Mouse (Mus musculus): ENCODE data around the gene Dennd1c. TPM values are rescaled to one million over a fixed set of nuclear protein-coding genes. Genes with fewer than 3 reads are reported as not detected.

Dennd1c gene
- polyA plus RNA-seq, 1 experiment from 2014 or later = 3.4 TPM

- TF ChIP-seq CTCF (IDR thresholded peaks at IDR 0.05; ENCODE audit: low read depth) = no peak
- H3K27me3 ChIP-seq (ENCODE audit: insufficient read depth, low read length) = no peaks in the 10 kb centered on the region
- no peak overlapping the region for H3K9ac ChIP-seq
- H3K4me3 ChIP-seq (ENCODE audit: low read depth, low read length) = no peak overlapping the region
- 86% methylated on average over 3 of the region's 3 CpGs for WGBS
- DNase-seq (no peak), ATAC-seq (ENCODE audit: insufficient read depth) (no peak)
- H3K4me2 ChIP-seq = no peak overlapping the region
- peaks cover 17% of the 10 kb centered on the region; the same call in 1 of the 2 replicates for H3K36me3 ChIP-seq (ENCODE audit: insufficient read depth)
- no peaks in the 10 kb centered on the region for H3K9me3 ChIP-seq (ENCODE audit: low read depth, low read length)
- no peaks in the 10 kb centered on the region for H3K4me1 ChIP-seq (ENCODE audit: insufficient read depth)
- no peak overlapping the region for H3K27ac ChIP-seq (ENCODE audit: low read depth)
Observed at GRCm38 (mm10) chr17:57048816-57049215, 29.5 kb downstream of the Dennd1c start.

GRCm38 (mm10) chr17:57047406-57047805 is 30.9 kb downstream of the Dennd1c start:
- H3K27ac ChIP-seq (ENCODE audit: low read depth) = no peak overlapping the region
- 34% methylated on average over 5 of the region's 5 CpGs for WGBS
- no peak overlapping the region for H3K4me3 ChIP-seq (ENCODE audit: low read depth, low read length)
- no peak for TF ChIP-seq CTCF (IDR thresholded peaks at IDR 0.05; ENCODE audit: low read depth)
- H3K4me2 ChIP-seq = no peak overlapping the region
- no peak for ATAC-seq (ENCODE audit: insufficient read depth)
- H3K4me1 ChIP-seq (ENCODE audit: insufficient read depth) = no peaks in the 10 kb centered on the region
- peak; percentile 29 for DNase-seq
- H3K9ac ChIP-seq = no peak overlapping the region
- H3K36me3 ChIP-seq (ENCODE audit: insufficient read depth) = peaks cover 7% of the 10 kb centered on the region; the same call in 1 of the 2 replicates
- no peaks in the 10 kb centered on the region for H3K9me3 ChIP-seq (ENCODE audit: low read depth, low read length)
- no peaks in the 10 kb centered on the region for H3K27me3 ChIP-seq (ENCODE audit: insufficient read depth, low read length)

DNA sequence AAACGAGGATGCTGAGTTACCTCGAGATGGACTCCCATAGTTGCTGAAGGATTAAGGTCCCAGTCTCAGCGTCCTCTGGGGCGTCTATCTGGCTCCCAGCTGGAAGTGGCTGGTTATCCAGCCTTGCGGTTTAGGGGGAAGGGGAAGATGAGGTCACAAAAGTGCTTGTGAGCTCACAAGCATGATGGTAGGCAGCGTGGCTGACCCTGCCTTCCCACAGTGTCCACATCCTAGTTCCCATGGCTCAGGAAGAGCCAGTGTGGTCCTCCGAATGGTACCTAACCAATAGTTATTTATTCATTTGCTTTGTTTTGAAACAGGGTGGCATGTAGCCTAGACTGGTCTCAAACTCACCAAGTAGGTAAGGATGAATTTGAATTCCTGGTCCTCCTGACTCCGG is 36.8 kb downstream of the Dennd1c start, which contains the start of gene Slc25a41:
Slc25a41 (minus strand) TSS at position 101 of the 400 bp plus-strand sequence.
- Histone ChIP-seq H3K27ac (ENCODE audit: low read depth) (no peak within 1 kb of the TSS), H3K4me1 (ENCODE audit: insufficient read depth) (no peaks in the 10 kb centered on the region)

GRCm38 (mm10) chr17:57038978-57039377 is 39.3 kb downstream of the Dennd1c start:
- Histone ChIP-seq H3K9me3 (ENCODE audit: low read depth, low read length) (no peaks in the 10 kb centered on the region), H3K4me1 (ENCODE audit: insufficient read depth) (no peaks in the 10 kb centered on the region), H3K27me3 (ENCODE audit: insufficient read depth, low read length) (no peaks in the 10 kb centered on the region), H3K4me3 (ENCODE audit: low read depth, low read length) (no peak overlapping the region), H3K27ac (ENCODE audit: low read depth) (no peak overlapping the region), H3K36me3 (ENCODE audit: insufficient read depth) (no peaks in the 10 kb centered on the region), H3K9ac (no peak overlapping the region), H3K4me2 (no peak overlapping the region)
- DNase-seq (no peak), ATAC-seq (ENCODE audit: insufficient read depth) (no peak)
- TF ChIP-seq CTCF (IDR thresholded peaks at IDR 0.05; ENCODE audit: low read depth) = peak; percentile 24; the same call in 1 of the 2 replicates
- WGBS = 33% methylated on average over 8 of the region's 8 CpGs

More for the DNA sequence above, 36.8 kb downstream of the Dennd1c start, which contains the start of gene Slc25a41:
- Histone ChIP-seq H3K4me2 (no peak within 1 kb of the TSS), H3K9me3 (ENCODE audit: low read depth, low read length) (no peaks in the 10 kb centered on the region), H3K9ac (no peak within 1 kb of the TSS), H3K27me3 (ENCODE audit: insufficient read depth, low read length) (no peaks in the 10 kb centered on the region), H3K36me3 (ENCODE audit: insufficient read depth) (0 out of 2 replicates have a peak, but pooled peaks cover 4% of the 10 kb centered on the region), H3K4me3 (ENCODE audit: low read depth, low read length) (no peak within 1 kb of the TSS)
- ATAC-seq (ENCODE audit: insufficient read depth) (no peak), DNase-seq (no peak)
- 62% methylated on average over 8 of the region's 8 CpGs for whole genome bisulfite sequencing
- TF ChIP-seq CTCF (IDR thresholded peaks at IDR 0.05; ENCODE audit: low read depth) = no peak

DNA sequence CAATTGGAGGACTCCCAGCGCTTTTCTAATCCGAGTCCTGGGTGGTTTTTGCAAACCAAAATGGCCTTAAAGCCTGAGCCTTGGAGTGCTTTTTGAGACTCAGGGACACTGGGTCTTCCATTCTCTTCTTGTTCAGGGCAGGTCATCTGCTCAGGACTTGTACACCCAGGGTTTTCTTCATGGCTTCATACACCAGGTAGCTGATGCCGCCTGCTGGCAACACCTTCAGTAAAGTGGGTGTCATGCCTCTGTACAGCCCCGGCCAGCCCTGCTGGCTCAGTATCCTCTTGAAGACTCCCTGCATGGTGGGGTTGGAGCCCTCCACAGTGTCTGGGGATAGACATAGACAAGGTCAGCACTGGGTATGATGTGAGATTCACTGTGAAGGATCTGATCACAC is 45.5 kb downstream of the Dennd1c start:
- TF ChIP-seq CTCF (IDR thresholded peaks at IDR 0.05; ENCODE audit: low read depth) = no peak
- ATAC-seq (ENCODE audit: insufficient read depth) = no peak
- Histone ChIP-seq H3K9ac (peak overlapping the region; percentile 44), H3K4me1 (ENCODE audit: insufficient read depth) (0 out of 2 replicates have a peak, but pooled peaks cover 3% of the 10 kb centered on the region), H3K9me3 (ENCODE audit: low read depth, low read length) (no peaks in the 10 kb centered on the region), H3K27me3 (ENCODE audit: insufficient read depth, low read length) (no peaks in the 10 kb centered on the region), H3K36me3 (ENCODE audit: insufficient read depth) (peaks cover 11% of the 10 kb centered on the region), H3K4me2 (peak overlapping the region; percentile 67), H3K4me3 (ENCODE audit: low read depth, low read length) (no peak overlapping the region), H3K27ac (ENCODE audit: low read depth) (peak overlapping the region; percentile 82; the same call in 1 of the 2 replicates)
- WGBS = 81% methylated on average over 4 of the region's 4 CpGs
- no peak for DNase-seq

- ATAC-seq (ENCODE audit: insufficient read depth) = peak; percentile 99
- peaks cover 21% of the 10 kb centered on the region for H3K36me3 ChIP-seq (ENCODE audit: insufficient read depth)
- 0 out of 2 replicates have a peak, but pooled peaks have one; percentile 15 for TF ChIP-seq CTCF (IDR thresholded peaks at IDR 0.05; ENCODE audit: low read depth)
- peak overlapping the region; percentile 98 for H3K4me2 ChIP-seq
- H3K27me3 ChIP-seq (ENCODE audit: insufficient read depth, low read length) = no peaks in the 10 kb centered on the region
- under 1% methylated on average over 38 of the region's 38 CpGs for whole genome bisulfite sequencing
- H3K4me3 ChIP-seq (ENCODE audit: low read depth, low read length) = peak overlapping the region; percentile 93
- peak overlapping the region; percentile 82 for H3K27ac ChIP-seq (ENCODE audit: low read depth)
- H3K9ac ChIP-seq = peak overlapping the region; percentile 44
- H3K4me1 ChIP-seq (ENCODE audit: insufficient read depth) = 0 out of 2 replicates have a peak, but pooled peaks cover 3% of the 10 kb centered on the region
- H3K9me3 ChIP-seq (ENCODE audit: low read depth, low read length) = no peaks in the 10 kb centered on the region
- DNase-seq = peak; percentile 100
Observed at GRCm38 (mm10) chr17:57031661-57032420, 46.5 kb downstream of the Dennd1c start.

DNA sequence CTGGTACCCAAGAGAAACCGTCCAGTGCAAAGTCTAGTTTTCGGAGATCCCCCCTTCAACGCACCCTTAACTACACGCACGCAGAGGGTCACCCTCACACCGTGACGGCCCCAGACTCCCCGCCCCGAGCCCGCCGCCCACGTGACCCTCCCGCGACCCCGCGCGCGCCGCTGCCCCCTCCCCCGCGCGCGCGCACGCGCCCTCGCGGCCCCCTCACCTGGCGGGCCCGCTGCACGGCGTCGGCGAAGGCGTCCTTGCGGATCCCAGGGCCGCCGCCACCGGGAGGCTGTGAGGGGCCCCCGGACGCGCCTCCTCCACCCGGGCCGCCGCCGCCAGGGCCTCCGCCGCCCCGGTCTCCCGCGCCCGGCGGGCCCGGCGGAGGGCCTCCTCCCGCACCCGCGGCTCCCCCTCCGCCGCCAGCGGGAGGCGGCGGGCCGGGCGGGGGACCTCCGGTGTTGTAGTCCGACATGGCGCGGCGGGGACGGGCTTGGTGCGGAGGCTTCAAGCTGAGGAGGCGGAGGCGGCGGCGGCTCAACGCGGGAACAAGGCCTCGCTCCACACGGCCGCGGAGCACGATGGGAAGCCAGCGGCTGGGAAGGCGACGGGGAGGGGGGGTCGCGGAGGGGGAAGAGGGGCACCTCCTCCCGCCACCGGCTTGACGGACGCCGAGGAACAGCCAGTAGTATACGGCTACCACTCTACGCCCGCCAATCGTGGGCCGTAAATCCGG is 47.2 kb downstream of the Dennd1c start, which contains the start of gene Khsrp:
Khsrp (minus strand) TSS at position 592 of the 730 bp plus-strand sequence.
- WGBS = under 1% methylated on average over 90 of the region's 99 CpGs
- DNase-seq = peak; percentile 59

More for the DNA sequence above, 47.2 kb downstream of the Dennd1c start, which contains the start of gene Khsrp:
- H3K36me3 ChIP-seq (ENCODE audit: insufficient read depth) = peaks cover 28% of the 10 kb centered on the region
- H3K27me3 ChIP-seq (ENCODE audit: insufficient read depth, low read length) = no peaks in the 10 kb centered on the region
- H3K4me3 ChIP-seq (ENCODE audit: low read depth, low read length) = peak within 1 kb of the TSS; percentile 93
- H3K27ac ChIP-seq (ENCODE audit: low read depth) = peak within 1 kb of the TSS; percentile 95
- no peak for TF ChIP-seq CTCF (IDR thresholded peaks at IDR 0.05; ENCODE audit: low read depth)
- no peaks in the 10 kb centered on the region for H3K9me3 ChIP-seq (ENCODE audit: low read depth, low read length)
- H3K4me1 ChIP-seq (ENCODE audit: insufficient read depth) = 0 out of 2 replicates have a peak, but pooled peaks cover 3% of the 10 kb centered on the region
- H3K4me2 ChIP-seq = peak within 1 kb of the TSS; percentile 98
- no peak for ATAC-seq (ENCODE audit: insufficient read depth)
- H3K9ac ChIP-seq = peak within 1 kb of the TSS; percentile 99

Measured in lung, embryonic 14.5 days (tissue).